ENCODE assay signal across 25 mouse cellular contexts in genomic region chr17:45772566-45772965, GRCm38 (mm10). TPM values are rescaled to one million over a fixed set of nuclear protein-coding genes. Genes with fewer than 3 reads are reported as not detected.
A peak's percentile ranks its signal among the peaks of the same experiment; 100 is the strongest.
DNase-seq lines count a peak whose midpoint lies in the region; ATAC-seq lines count a peak whose summit lies in the region.
"Had no signal": no experiment of that assay in that cellular context is flagged by ENCODE, and none has a peak within 500 bp of the region (broad histone marks: within the 10 kb centered on the region; RNA-seq: fewer than 3 reads in every experiment).

No protein-coding gene starts in this region.

- H3K4me2 ChIP-seq in neural tube, embryonic 15.5 days: no peak overlapping the region
- H3K4me2 ChIP-seq: forebrain, embryonic 13.5 days; heart, embryonic 11.5 days; hindbrain, embryonic 12.5 days; hindbrain, embryonic 15.5 days had no signal

- H3K27ac ChIP-seq in embryonic facial prominence, embryonic 10.5 days (replicated peaks): peak overlapping the region; percentile 48; the same call in 1 of the 2 replicates
- no peak overlapping the region for H3K27ac ChIP-seq in neural tube, embryonic 15.5 days (replicated peaks)
- H3K27ac ChIP-seq: forebrain, embryonic 13.5 days; hindbrain, embryonic 12.5 days; hindbrain, embryonic 15.5 days had no signal

- DNase-seq in 3T3-L1 (ENCODE audit: low read depth, low spot score) (peak; percentile 78), 416B (ENCODE audit: low read depth) (peak; percentile 58)
- DNase-seq in embryonic facial prominence, embryonic 10.5 days (ENCODE audit: low spot score): no peak
- DNase-seq in B cell, adult 2 months: no peak
- DNase-seq in cerebellum, postnatal 25 days: no peak
- DNase-seq: adrenal gland, postnatal 10 days; adrenal gland, postnatal 36 days; embryo, embryonic 11 days; gastrocnemius, postnatal 14 days; heart, adult 18-20 months had no signal

- no peak overlapping the region for H3K9ac ChIP-seq in neural tube, embryonic 15.5 days (replicated peaks)
- H3K9ac ChIP-seq: forebrain, embryonic 13.5 days; hindbrain, embryonic 12.5 days; hindbrain, embryonic 15.5 days had no signal

- no peaks in the 10 kb centered on the region for H3K36me3 ChIP-seq in embryonic facial prominence, embryonic 10.5 days (replicated peaks)
- H3K36me3 ChIP-seq in neural tube, embryonic 15.5 days: no peaks in the 10 kb centered on the region
- H3K36me3 ChIP-seq: forebrain, embryonic 10.5 days; hindbrain, embryonic 12.5 days; hindbrain, embryonic 15.5 days had no signal

- H3K9me3 ChIP-seq in embryonic facial prominence, embryonic 10.5 days: no peaks in the 10 kb centered on the region
- H3K9me3 ChIP-seq in neural tube, embryonic 15.5 days (replicated peaks): no peaks in the 10 kb centered on the region
- H3K9me3 ChIP-seq: forebrain, embryonic 10.5 days; forebrain, embryonic 13.5 days; hindbrain, embryonic 12.5 days; hindbrain, embryonic 15.5 days had no signal

- ATAC-seq in neural tube, embryonic 15.5 days (ENCODE audit: low FRiP score): no peak
- ATAC-seq: CD4-positive, CD25-positive, alpha-beta regulatory T cell, adult 4 months; forebrain, embryonic 13.5 days; forebrain, embryonic 16.5 days; intestine, postnatal 0 days; Patski had no signal

- no peak overlapping the region for H3K4me3 ChIP-seq in embryonic facial prominence, embryonic 10.5 days
- H3K4me3 ChIP-seq in neural tube, embryonic 15.5 days (replicated peaks): no peak overlapping the region
- H3K4me3 ChIP-seq: forebrain, embryonic 10.5 days; forebrain, embryonic 13.5 days; hindbrain, embryonic 12.5 days; hindbrain, embryonic 15.5 days had no signal

- peaks cover 34% of the 10 kb centered on the region for H3K4me1 ChIP-seq in embryonic facial prominence, embryonic 10.5 days
- peaks cover 7% of the 10 kb centered on the region; the same call in 1 of the 2 replicates for H3K4me1 ChIP-seq in neural tube, embryonic 15.5 days

- peaks cover 8% of the 10 kb centered on the region; the same call in 1 of the 2 replicates for H3K27me3 ChIP-seq in embryonic facial prominence, embryonic 10.5 days (replicated peaks; ENCODE audit: low read depth, poor library complexity, severe bottlenecking)
- H3K27me3 ChIP-seq in neural tube, embryonic 15.5 days (replicated peaks): no peaks in the 10 kb centered on the region
- H3K27me3 ChIP-seq: forebrain, embryonic 13.5 days; hindbrain, embryonic 12.5 days; hindbrain, embryonic 15.5 days; Patski had no signal

- WGBS in embryonic facial prominence, embryonic 10.5 days: 60% methylated on average over 3 of the region's 3 CpGs
- 80% methylated on average over 3 of the region's 3 CpGs for WGBS in neural tube, embryonic 15.5 days

RNA-seq across cellular contexts. Expression of gene 1600014C23Rik, which starts 38.9 kb away (rescaled TPM):
- polyA plus RNA-seq in embryonic facial prominence, embryonic 10.5 days (2016; fragmentation: Nextera tagmentation; extraction: Ambion mirVana): not detected in 2 replicates
- polyA plus RNA-seq in neural tube, embryonic 15.5 days (2015; fragmentation: Nextera tagmentation; extraction: Ambion mirVana): 0.40 TPM in 1 of 2 replicates, not detected in the other
- polyA plus RNA-seq: C2C12; CD4-positive, CD25-positive, alpha-beta regulatory T cell, adult 4 months; cortical plate, adult 2 months; embryonic facial prominence, embryonic 11.5 days; embryonic facial prominence, embryonic 14.5 days; forebrain, embryonic 10.5 days; hindbrain, embryonic 12.5 days; intestine, embryonic 14.5 days; intestine, postnatal 0 days; Patski had no signal

Comparison
In these comparisons a context has a peak if more than half of its experiments do, and no peak if none do; other contexts are left out.
1. DNase-seq: peak in 3T3-L1 (single experiment) and 416B (single experiment); none in embryonic facial prominence, embryonic 10.5 days (single experiment), B cell, adult 2 months (0 of 2) and cerebellum, postnatal 25 days (0 of 2).